Mouse (Mus musculus) hindbrain, embryonic 14.5 days (tissue): Measurements from ENCODE around the gene Mllt3. TPM values are rescaled to one million over a fixed set of nuclear protein-coding genes. Genes with fewer than 3 reads are reported as not detected.

Source experiments
- ATAC-seq: fragments of 200-750 bp; cut with Nextera tagmentation; 2 replicates; pipeline ENCODE4 v1.8.0; 2017; ENCODE audit warnings: moderate number of reproducible peaks, mild to moderate bottlenecking, moderate TSS enrichment, moderate library complexity; ENCODE audit not compliant: low FRiP score
- DNase-seq: peaks from one replicate; pipeline ENCODE4 v3.0.0-alpha.2; 2015; ENCODE audit warnings: low spot score
- H3K27ac ChIP-seq: fragments of 300-500 bp; sonication (generic); 2 replicates; pipeline ENCODE4 v1.5.1; 2014; ENCODE audit warnings: mild to moderate bottlenecking, moderate library complexity
- H3K27me3 ChIP-seq: fragments of 300-500 bp; sonication (generic); 2 replicates; pipeline ENCODE4 v1.6.1; 2014; ENCODE audit warnings: mild to moderate bottlenecking, low read length, mixed read lengths; ENCODE audit not compliant: control insufficient read depth, insufficient read depth
- H3K36me3 ChIP-seq: fragments of 300-500 bp; sonication (generic); replicated peaks from 2 replicates; pipeline ENCODE4 v1.6.1; 2014; ENCODE audit not compliant: control insufficient read depth, insufficient read depth
- H3K4me1 ChIP-seq: fragments of 300-500 bp; sonication (generic); replicated peaks from 2 replicates; pipeline ENCODE4 v1.6.1; 2014; ENCODE audit warnings: antibody characterized with exemption, low read length, mixed read lengths; ENCODE audit not compliant: control insufficient read depth, insufficient read depth
- H3K4me2 ChIP-seq: fragments of 300-500 bp; sonication (generic); replicated peaks from 2 replicates; pipeline ENCODE4 v1.6.1; 2014; ENCODE audit warnings: mild to moderate bottlenecking, moderate library complexity
- H3K4me3 ChIP-seq: fragments of 300-500 bp; sonication (generic); replicated peaks from 2 replicates; pipeline ENCODE4 v1.5.1; 2014; ENCODE audit warnings: mild to moderate bottlenecking, low read length
- H3K9ac ChIP-seq: fragments of 300-500 bp; sonication (generic); 2 replicates; pipeline ENCODE4 v1.6.1; 2014
- H3K9me3 ChIP-seq: fragments of 300-500 bp; sonication (generic); 2 replicates; pipeline ENCODE4 v1.6.1; 2016; ENCODE audit warnings: low read length; ENCODE audit not compliant: control insufficient read depth
- WGBS: fragments of 180-500 bp; shearing (Covaris S2); extraction: QIAGEN DNeasy Blood & Tissue Kit; methylation state at CpG from one replicate; pipeline ENCODE4 v1.1.7; 2014; 5-methylcytosine and 5-hydroxymethylcytosine counted together
- polyA plus RNA-seq: library from polyadenylated mRNA; unstranded; fragments of >200 nt; fragmentation: Nextera tagmentation; extraction: Ambion mirVana; gene quantifications from 2 replicates; pipeline ENCODE4 v1.2.1, GENCODE M21; 2014

Mllt3 gene
- polyA plus RNA-seq, 1 experiment from 2014 or later = 72.9 TPM

GRCm38 (mm10) chr4:88034387-88035157, 1.4 kb upstream of the Mllt3 start:
- Histone ChIP-seq H3K4me1 (peaks cover 17% of the 10 kb centered on the region), H3K36me3 (peaks cover 4% of the 10 kb centered on the region; the same call in 1 of the 2 replicates), H3K27me3 (peaks cover 15% of the 10 kb centered on the region), H3K9me3 (no peaks in the 10 kb centered on the region), H3K9ac (no peak overlapping the region), H3K4me3 (peak overlapping the region; percentile 64), H3K27ac (no peak overlapping the region), H3K4me2 (peak overlapping the region; percentile 86)
- no peak for DNase-seq
- ATAC-seq = no peak
- WGBS = 2% methylated on average over 18 of the region's 18 CpGs

- under 1% methylated on average over 25 of the region's 25 CpGs for WGBS
- DNase-seq (no peak), ATAC-seq (no peak)
- Histone ChIP-seq H3K27me3 (peaks cover 15% of the 10 kb centered on the region), H3K4me2 (peak overlapping the region; percentile 86), H3K9ac (peak overlapping the region; percentile 90), H3K4me3 (peak overlapping the region; percentile 64), H3K4me1 (peaks cover 25% of the 10 kb centered on the region), H3K27ac (no peak overlapping the region), H3K36me3 (peaks cover 6% of the 10 kb centered on the region; the same call in 1 of the 2 replicates), H3K9me3 (no peaks in the 10 kb centered on the region)
These were observed 694 bp upstream of the Mllt3 start for GRCm38 (mm10) chr4:88033729-88034386.

GRCm38 (mm10) chr4:88032151-88033098, 739 bp downstream of the Mllt3 start:
- peak overlapping the region; percentile 86 for H3K4me2 ChIP-seq
- peak overlapping the region; percentile 98 for H3K27ac ChIP-seq
- peak overlapping the region; percentile 90 for H3K9ac ChIP-seq
- under 1% methylated on average over 56 of the region's 100 CpGs for WGBS
- peak; percentile 80 for ATAC-seq
- peaks cover 12% of the 10 kb centered on the region; the same call in 1 of the 2 replicates for H3K36me3 ChIP-seq
- no peaks in the 10 kb centered on the region for H3K9me3 ChIP-seq
- peak overlapping the region; percentile 64 for H3K4me3 ChIP-seq
- H3K4me1 ChIP-seq = peaks cover 39% of the 10 kb centered on the region
- peaks cover 15% of the 10 kb centered on the region for H3K27me3 ChIP-seq
- DNase-seq = peak; percentile 73

GRCm38 (mm10) chr4:88031211-88032150, 1.7 kb downstream of the Mllt3 start:
- Histone ChIP-seq H3K4me2 (peak overlapping the region; percentile 86), H3K36me3 (peaks cover 18% of the 10 kb centered on the region), H3K9ac (peak overlapping the region; percentile 90), H3K27me3 (peaks cover 15% of the 10 kb centered on the region), H3K4me1 (peaks cover 39% of the 10 kb centered on the region), H3K9me3 (no peaks in the 10 kb centered on the region), H3K4me3 (peak overlapping the region; percentile 64), H3K27ac (peak overlapping the region; percentile 98)
- DNase-seq (peak; percentile 70), ATAC-seq (no peak)
- WGBS = under 1% methylated on average over 84 of the region's 84 CpGs

- Histone ChIP-seq H3K27me3 (no peaks in the 10 kb centered on the region), H3K9ac (no peak overlapping the region), H3K4me1 (peaks cover 12% of the 10 kb centered on the region), H3K4me3 (no peak overlapping the region), H3K27ac (no peak overlapping the region), H3K9me3 (no peaks in the 10 kb centered on the region), H3K36me3 (peaks cover 45% of the 10 kb centered on the region), H3K4me2 (no peak overlapping the region)
- 87% methylated on average over 5 of the region's 5 CpGs for whole genome bisulfite sequencing
- DNase-seq = no peak
- ATAC-seq = no peak
These were observed 9.6 kb downstream of the Mllt3 start for GRCm38 (mm10) chr4:88023567-88023966.

- ATAC-seq (no peak), DNase-seq (no peak)
- H3K9me3 ChIP-seq = no peaks in the 10 kb centered on the region
- WGBS = 0% methylated on average over 1 of the region's 1 CpGs
- peaks cover 38% of the 10 kb centered on the region for H3K36me3 ChIP-seq
- H3K4me3 ChIP-seq = no peak overlapping the region
- no peak overlapping the region for H3K9ac ChIP-seq
- H3K27me3 ChIP-seq = no peaks in the 10 kb centered on the region
- H3K4me1 ChIP-seq = peaks cover 9% of the 10 kb centered on the region
- no peak overlapping the region for H3K4me2 ChIP-seq
- no peak overlapping the region for H3K27ac ChIP-seq
These were observed 10.5 kb downstream of the Mllt3 start for GRCm38 (mm10) chr4:88022623-88023022.

- Histone ChIP-seq H3K9me3 (no peaks in the 10 kb centered on the region), H3K9ac (no peak overlapping the region), H3K4me2 (no peak overlapping the region), H3K27me3 (no peaks in the 10 kb centered on the region), H3K4me3 (no peak overlapping the region), H3K4me1 (peaks cover 16% of the 10 kb centered on the region), H3K36me3 (peaks cover 24% of the 10 kb centered on the region), H3K27ac (no peak overlapping the region)
- 71% methylated on average over 5 of the region's 5 CpGs for WGBS
- ATAC-seq (no peak), DNase-seq (no peak)
These were observed 12.7 kb downstream of the Mllt3 start for GRCm38 (mm10) chr4:88020421-88020820.

GRCm38 (mm10) chr4:88019645-88020044, 13.5 kb downstream of the Mllt3 start:
- no peak for DNase-seq
- 78% methylated on average over 4 of the region's 4 CpGs for WGBS
- no peak for ATAC-seq
- Histone ChIP-seq H3K4me2 (no peak overlapping the region), H3K4me3 (no peak overlapping the region), H3K9me3 (no peaks in the 10 kb centered on the region), H3K4me1 (peaks cover 22% of the 10 kb centered on the region), H3K27me3 (no peaks in the 10 kb centered on the region), H3K36me3 (peaks cover 18% of the 10 kb centered on the region), H3K27ac (no peak overlapping the region), H3K9ac (no peak overlapping the region)
